Mouse (Mus musculus) gastrocnemius, postnatal 4 days (tissue): ENCODE results near the gene Sipa1l1. TPM values are rescaled to one million over a fixed set of nuclear protein-coding genes. Genes with fewer than 3 reads are reported as not detected.
A peak's percentile ranks its signal among the peaks of the same experiment; 100 is the strongest.

Source experiments
- DNase-seq, 2 experiments: peaks; one replicate each; pipeline ENCODE4 v3.0.0; 2021 to 2022; ENCODE audit warnings: low spot score in 2 of 2, mixed read lengths in 2 of 2
- total RNA-seq, 2 experiments: library from RNA; stranded (reverse); gene quantifications; 2 replicates each; pipeline ENCODE4 v1.2.3; 2021

The Sipa1l1 gene
- total RNA-seq, 2 experiments from 2014 or later, result 26.8 to 32.9 TPM

DNA sequence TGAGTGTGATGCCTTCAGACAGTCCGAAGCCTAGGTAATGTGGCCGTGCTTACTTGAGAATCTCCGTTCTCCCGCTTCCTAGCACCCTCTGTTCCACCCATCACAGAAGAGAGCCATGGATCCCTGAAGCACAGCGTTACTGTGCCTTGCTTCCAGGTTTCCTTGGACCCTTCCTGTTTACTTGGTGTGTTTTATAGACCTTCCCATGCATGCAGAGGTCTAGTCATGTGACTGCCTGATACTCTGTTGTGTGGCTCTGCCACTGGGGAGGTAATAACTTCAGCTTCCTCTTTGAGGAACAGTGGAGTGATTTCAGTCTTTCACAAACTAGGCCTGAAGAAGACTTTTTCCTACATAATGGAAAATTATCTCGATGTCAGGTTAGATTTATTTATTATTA, 197.6 kb downstream of the Sipa1l1 start:
- DNase-seq, result no peak

DNA sequence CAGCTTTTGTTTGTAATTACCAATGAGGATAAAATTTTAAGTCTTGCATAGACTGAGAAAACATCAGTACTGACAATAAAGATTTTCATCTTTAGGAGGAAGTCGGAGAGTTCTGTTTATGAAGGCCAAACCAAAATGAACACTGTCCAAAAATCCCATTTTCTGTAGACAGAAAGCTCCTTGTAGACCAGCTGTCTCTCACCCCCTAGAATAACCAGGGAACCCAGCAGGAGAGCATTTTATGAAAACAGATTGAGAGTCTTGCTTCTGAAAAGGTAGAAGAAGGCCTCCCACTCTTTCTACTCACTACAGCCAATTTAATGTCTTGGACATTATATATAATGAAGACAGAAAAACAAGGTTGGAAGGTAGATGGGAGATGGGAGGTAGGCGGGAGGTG, 198.2 kb downstream of the Sipa1l1 start:
- DNase-seq, result no peak

DNA sequence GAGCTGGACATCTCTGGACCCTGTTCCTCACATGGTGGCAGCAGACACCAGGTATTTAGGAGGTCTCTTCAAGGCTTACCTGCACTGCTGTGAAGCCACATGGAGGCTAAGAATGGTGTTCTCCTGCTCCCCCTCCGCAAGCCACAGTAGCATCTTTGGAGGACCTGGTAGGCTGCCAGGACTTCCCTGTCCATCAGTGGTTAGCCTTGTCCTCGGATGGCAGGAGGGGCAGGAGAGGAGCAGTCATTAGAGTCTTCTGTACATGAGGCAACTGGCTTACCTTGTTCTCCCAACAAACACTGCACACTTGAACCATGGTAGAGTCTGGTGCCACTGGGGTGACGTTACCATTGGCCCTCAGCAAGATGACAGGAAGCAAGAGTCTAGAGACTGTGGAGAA, 198.9 kb downstream of the Sipa1l1 start:
- DNase-seq, result no peak

DNA sequence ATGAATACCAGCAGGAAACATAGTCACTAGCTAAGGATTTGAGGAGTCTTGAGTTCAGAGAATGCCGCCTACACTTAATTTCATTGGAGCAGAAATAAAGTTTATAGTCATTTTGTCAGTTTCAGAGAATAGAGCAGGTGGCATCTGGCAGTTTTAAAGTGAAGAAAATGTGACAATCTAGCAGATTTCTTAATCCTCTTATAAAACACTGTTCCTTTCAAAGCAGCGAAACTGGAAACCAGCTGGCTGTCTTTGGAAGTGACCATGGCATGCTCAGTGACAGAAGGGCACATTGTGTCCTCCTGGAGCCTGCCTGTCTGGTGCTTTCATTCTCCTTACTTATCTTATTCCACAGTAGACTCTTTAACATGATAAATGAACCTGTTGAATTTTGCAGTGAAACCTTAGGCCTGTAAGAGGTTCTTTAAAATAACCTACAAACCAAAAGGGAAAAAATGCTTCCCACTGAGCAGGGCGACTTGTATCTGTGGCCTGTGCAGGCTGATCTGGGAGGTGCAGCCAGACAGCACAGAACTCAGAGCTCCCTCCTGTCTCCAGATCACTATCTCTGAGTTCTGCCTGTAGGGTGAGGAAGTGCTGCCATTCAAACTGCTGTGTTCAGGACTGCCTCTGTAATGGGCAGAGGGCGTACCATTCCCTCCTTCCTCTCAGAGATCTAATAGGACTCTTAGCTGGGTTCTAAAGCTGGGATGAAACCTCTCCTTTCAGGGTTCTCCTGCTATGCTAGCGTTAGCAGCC, 200.5 kb downstream of the Sipa1l1 start:
- no peak for DNase-seq

DNA sequence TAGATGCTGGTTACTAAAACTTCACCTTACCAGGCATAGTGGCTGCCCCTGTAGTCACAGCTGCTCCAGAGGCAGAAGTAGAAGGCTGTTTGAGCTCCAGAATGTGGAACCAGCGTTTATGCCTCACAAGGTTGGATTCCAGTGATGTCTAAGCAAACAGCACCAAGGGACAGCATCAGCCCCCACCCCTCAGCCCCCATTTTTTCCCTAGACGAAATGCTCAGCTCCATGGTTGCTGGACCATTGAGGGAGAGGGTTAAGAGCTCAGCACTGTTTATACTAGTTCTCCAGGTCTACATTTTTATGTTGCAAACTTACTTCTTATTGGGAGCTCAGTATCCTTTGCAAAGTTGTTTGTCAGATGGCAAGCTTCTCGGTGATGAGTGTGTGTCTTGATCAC, 202.1 kb downstream of the Sipa1l1 start:
- DNase-seq, result no peak

DNA sequence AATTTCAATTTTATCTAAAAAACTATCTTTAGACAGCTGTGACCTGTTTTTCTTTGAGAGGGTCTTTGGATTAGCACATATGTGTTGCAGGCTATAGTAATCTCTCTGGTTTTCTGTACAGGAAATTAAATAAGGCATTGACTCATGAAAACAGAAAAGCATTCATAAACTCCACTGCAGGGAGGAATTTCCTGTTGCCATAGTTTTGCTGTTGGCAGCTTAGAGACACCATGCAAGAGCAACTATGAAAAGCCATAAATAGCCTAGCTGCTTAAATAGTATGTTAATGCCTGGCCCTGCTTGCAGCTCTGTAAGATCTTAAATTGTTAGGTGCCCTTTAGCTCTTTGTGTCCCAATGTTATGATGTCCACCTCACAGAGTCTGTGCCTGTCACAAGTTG, 204.9 kb downstream of the Sipa1l1 start:
- no peak for DNase-seq

DNA sequence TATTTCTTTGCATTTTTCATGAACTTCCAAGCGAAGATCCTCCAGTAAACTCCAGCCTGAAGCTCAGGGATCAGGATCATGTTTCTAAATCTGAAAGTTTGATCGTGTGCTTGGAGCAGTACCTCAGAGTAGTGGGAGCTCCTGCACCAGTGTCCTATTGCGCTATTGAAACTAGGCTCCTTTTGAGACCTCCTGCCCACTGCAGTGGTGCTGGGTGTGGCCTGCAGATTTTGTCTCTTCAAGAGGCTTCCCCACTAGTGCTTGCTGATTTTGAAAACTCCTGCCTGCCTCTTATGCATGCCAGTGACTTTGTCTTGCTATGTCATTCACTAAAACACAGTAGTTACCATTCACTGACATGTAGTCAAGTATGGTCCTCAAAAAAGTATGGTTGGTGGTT, 213.8 kb downstream of the Sipa1l1 start:
- DNase-seq, result no peak

DNA sequence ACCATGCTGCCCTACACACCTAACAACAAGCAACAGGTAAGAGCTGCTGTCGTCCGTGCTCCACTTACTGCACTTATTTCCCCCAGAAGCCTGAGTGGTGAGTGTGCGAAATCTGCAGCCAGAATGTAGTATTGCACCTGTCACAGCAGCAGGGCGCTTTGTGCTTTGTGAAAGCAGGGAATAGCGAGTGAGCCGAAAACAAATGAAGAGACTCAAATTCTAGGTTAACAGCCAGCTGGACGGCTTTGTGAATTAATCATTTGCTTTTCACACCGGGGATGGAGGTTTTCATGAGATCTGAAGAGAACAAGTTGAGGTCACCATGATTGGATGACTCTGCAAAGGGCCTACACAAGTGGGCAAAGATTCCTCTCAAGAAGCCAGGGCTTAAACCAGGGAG, 215.6 kb downstream of the Sipa1l1 start:
- no peak for DNase-seq

DNA sequence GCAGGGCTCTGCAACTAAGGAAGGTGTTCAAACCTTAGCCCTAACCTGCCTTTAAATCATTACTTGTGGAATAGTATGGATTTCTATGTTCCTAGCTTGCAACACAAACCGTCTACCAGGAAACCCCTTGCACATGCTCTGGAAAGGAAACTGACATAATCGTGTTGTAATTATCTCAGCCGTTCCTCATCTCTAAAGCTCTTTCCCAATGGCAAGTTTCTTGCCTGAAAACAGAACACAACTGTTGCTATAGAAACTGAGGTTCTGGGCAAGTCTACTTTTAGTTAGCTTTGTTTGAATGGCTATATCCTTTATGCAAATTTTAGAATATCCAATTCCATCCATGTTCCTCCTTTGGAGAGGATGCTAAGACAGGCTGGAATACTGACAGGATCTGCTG, 217.9 kb downstream of the Sipa1l1 start:
- no peak for DNase-seq

DNA sequence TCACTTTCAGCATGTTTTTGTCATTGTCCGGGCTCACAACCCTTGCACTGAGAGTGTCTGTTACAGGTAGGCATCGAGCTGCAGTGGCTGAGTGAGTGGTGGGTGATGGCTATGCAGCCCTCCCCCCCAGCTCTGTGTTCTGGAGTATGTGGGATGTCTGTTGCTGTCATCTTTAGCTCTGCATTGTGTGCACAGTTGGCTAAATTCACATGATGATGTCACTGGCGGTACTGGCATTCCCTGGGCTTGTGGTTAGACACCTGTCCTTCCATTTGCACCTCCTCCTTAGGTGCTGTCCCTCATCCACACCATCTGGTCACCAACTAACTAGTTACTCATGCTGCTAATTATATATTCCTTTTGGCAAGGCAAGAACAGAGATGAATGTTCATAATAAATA, 218.5 kb downstream of the Sipa1l1 start:
- no peak for DNase-seq

DNA sequence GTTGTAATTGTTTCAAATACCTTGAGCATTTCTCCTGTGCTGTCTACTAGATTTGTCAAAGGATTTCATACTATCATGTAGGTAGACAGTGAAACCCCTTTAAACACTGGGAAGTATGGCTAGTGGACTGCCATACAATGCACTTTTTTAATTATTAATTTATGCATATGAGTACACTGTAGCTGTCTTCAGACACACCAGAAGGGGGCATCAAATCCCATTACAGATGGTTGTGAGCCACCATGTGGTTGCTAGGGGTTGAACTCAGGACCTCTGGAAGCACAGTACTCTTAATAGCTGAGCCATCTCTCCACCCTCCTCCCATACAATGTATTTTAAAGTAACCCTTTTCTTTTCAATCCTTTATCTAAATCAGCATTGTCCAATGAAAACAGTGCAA, 219.0 kb downstream of the Sipa1l1 start:
- DNase-seq, result no peak

DNA sequence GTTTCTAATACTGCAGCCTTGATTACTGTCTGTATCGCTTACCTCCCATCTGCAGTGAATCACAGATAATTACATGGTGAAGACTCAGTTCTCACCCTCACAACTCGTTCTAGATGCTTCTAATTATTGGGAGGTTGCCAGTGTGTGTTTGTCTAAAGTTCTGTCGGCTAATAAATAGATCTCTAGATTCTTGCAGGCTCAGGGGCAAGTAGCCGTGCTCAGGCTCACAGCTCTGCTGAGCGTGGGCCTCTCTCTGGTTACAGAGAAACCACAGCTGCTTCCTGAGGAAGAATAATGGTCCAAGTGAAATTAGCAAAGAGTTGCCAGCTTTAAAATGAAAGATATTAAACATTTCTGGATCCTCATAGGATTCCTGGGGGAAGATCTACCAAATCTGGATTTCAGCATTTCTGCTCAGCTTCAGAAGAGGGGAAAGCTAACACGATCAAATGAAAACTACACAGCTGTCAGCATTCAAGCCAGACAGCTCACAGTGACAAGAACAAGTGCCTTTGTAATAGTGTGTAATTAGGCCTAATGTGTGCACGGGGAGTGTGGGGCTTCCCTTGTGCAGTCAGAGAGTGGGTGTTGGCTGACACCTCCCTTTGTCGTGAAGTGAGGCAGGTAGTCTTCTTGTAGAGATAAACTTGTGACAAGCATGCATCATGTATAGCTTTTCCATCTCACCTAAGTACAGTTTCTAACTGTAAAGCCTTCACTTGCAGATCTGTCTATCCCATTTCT, 225.2 kb downstream of the Sipa1l1 start:
- no peak for DNase-seq

DNA sequence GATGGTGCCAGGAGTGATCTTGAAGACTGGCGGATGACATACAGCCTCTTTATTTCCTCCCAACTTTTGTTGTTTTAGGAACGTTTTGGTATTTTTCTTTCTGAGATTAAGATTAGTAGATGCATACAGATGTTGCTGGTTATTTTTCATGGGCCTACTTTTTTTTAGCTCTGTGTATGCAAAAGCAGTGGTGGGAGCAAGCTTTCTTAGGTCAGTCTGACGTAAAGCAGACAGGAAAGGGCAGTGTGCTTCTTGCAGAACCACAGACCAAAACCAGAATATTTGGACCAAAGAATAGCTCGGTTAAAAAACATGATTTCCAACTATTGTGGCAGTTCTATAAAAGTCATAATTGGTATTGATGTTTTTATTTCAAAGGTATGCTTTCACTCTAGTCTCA, 226.1 kb downstream of the Sipa1l1 start:
- DNase-seq, result no peak

DNA sequence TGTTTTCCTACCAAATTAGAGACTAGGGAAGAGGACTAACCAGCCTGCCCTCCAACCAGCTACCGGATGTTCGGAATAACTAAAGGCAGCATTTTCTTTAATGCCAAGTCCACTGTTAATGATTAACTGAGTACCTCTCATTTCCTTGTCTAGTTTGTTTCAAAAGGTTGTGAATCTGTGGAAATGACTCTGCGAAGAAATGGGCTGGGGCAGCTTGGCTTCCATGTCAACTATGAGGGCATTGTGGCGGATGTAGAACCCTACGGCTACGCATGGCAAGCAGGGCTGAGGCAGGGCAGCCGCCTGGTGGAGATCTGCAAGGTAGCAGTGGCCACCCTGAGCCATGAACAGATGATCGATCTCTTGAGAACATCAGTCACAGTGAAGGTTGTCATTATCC, 228.1 kb downstream of the Sipa1l1 start:
- DNase-seq, result no peak

DNA sequence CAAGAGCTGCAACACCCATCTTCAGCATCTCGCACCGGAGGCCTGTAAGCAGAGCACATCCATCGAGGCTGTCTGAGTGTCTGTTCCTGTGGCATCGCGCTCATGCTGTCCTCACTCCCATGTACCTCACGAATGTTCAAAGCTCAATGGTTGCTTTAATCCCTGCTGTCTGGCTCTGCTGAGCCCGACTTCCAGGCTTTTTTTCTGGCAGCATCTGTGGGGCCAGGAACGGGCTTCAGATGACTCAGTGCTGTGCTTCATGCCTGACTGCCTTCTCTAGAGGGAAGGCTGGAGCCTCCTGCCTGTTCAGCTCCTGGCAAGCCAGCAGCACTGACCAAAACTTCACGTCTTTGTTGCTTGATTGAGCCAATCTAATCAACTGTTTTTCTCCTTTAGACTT, 228.6 kb downstream of the Sipa1l1 start:
- peak in 1 of 2 experiments; percentile 45 for DNase-seq

DNA sequence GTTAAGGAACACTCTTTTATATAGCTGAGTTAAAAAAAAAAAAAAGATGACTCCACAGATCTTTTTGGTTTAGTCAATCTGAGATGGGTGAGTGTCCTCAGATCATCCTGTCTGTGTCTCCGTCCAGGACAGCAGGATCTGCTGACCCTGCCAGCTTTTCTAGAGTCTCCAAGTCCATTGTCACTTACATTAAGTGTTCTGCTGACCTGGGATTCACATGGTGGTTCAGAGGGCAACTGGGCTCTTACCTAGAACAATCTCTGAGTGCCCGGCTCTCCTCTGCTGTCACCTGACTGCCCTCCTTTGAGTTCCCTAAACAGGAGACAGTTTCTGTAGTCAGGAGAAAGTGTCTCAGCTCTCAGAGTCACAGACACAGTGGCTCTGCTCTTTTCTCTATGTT, 229.8 kb downstream of the Sipa1l1 start:
- no peak for DNase-seq

DNA sequence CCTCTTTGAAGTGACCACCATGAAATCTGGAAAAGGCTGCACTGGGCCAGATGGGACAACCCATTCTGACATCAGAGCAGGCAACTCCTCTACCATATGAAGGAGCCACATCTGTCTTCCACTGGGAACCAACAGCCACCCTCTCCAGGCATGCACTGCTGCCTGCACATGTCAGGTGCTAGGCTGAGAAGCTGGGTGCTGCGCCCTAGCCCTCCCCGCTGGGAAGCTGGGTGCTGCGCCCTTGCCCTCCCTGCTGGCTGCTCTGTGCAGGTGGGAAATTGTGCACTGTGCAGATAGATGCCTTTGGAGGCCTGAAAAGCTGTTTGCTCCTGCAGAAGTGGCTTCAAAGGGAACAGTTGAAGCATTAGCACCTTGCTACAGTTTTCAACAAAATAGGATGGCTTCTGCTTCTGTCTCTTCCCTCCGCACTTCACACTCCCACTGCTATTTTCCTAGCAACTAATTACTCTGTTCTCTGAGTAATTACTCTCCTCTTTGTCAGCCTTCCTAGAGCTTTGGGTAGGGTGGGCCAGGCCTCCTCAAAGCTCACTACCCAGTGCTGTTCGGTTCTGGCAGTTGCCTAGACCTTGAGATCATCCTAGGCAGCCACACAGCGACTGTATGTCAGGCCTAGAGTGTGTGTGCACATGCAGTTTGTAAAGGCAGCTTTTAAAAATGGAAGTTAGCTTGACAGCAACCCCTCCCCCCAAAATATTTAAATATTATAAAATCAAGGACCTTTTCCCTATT, 231.0 kb downstream of the Sipa1l1 start:
- no peak for DNase-seq

DNA sequence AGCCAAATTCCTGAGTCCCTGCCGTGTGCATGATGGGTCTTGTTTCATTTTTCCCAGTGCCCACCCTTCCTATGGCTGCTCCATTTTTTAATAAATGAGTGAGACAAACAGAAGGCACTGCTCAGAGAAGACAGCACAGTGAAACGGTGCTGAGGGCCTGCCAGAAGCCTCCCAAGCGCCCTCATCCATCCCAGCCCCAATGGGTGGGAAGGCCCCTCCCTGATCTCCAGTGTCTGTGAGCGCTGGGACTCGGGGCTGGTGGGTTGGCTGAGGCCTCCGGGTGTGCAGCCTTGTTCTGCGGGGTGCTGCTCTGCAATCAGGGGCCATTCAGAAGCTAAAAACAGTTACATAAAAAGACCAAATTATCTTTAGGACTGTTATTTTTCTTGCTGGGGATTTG, 231.7 kb downstream of the Sipa1l1 start:
- no peak for DNase-seq

DNA sequence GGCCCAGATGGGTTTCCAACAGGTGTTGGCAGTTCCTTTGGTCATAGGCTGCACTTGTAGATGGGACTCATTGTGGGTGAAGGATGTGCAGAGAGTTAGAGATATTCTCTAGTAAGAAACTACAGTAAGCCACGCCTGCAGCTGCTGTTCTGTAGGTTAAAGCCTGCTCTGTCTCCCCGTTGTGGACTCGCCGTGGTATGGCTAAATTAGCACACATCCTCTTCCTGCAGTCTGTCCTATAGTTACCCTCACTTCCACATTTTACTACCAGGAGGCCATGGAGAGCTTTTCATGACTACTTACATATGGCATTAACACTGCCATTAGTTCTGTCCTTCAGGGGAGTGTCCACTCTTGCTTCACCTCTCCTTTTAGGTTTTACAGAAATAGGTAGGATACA, 232.3 kb downstream of the Sipa1l1 start:
- no peak for DNase-seq

DNA sequence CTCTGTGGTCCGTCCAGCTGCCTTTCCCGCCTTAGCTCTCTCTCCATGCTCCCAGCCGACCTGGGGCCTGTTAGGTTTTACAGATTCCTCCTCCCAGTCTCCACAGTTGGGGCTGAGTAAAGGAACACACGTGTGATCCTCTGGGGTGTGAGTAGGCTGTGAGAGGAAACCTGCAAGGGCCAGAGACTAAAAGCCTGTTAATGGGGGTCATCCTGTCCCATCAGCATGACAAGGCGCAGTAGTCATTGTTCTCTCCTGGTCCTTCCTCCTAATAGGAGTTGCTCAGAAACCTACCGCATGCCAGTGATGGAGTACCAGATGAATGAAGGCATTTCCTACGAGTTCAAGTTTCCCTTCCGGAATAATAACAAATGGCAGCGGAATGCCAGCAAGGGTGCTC, 233.5 kb downstream of the Sipa1l1 start:
- no peak for DNase-seq

DNA sequence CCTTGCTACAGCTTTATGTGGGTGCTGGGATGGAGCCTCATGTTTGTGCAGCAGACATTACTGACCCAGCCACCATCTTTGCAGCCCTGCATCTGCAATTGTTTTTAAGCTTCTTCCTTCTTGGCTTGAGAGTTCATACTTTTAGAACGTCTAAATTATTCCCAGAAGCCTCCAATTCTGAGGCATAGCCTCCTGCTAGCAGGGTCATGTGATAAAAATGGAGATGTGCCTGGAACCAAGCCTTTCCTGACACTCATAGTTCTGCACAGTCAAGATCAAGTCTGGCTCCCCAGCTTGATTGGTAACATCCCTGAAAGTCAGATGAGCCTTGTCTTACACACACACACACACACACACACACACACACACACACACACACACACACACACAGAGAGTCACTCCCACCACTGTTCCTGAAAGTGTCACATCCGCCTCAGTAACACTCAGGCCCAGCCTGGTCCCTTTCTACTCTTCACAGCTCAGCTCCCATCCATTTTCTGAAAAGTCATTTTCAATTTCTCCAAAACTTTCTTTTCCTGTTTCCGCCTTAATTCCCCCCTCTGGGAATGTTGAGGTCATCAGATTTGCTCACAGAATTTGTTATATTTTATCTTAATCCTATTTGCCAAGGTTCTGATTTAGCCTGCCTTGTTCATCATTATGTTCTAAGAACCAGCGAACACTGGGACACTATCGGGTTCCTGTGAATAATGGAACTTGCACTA, 238.6 kb downstream of the Sipa1l1 start:
- DNase-seq, result no peak

DNA sequence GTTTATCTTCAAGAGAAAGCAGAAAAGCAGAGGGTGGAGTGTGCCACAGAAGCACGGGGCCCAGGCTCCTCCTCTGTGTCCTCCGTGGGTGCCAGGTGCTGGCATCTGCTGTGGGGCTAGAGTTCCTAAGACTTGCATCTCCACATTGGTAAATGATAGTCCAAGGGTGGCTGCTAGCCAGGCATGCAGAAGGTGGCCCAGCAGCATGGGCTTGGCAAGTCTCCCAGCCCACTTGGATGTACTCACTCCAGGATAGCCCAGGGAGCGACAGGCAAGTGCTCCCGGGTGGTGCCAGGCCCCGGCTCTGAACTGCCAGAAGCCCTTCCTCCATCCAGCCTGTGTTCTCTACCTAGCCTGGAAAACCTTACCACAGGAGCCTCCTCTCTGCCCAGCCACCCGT, 239.4 kb downstream of the Sipa1l1 start:
- peak in 1 of 2 experiments; percentile 68 for DNase-seq
